Mouse (Mus musculus) heart, adult 9 months (tissue): ENCODE data around the gene Shisal2a.
"Not testable (repeated sequence)": the region's sequence is repeated elsewhere in the genome, so short reads cannot be mapped to it uniquely, and the experiment has no call there.

ENCODE experiments used
- DNase-seq, 2 experiments: peaks; one replicate each; pipeline ENCODE4 v3.0.0; 2022; ENCODE audit warnings: low spot score in 2 of 2

Shisal2a gene

DNA sequence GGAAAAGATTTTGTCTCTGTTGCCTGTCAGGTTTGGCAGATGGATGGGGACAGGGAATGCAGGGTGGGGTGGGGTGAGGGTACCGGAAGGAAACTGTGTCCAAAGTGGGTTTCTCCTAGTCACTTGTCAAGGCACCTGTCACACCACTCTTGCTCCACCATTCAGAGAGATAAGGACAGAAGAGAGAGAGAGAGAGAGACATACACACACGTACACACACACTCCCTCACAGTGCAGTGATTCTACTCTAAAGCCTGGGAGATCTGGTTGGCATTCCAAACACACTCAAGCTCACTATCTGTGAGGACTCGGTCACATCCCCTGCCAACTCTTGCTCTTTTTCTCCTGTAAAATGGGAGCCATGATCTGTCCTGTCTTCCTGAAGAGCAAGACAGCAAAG lies 11.0 kb downstream of the Shisal2a start:
- DNase-seq: no peak

DNA sequence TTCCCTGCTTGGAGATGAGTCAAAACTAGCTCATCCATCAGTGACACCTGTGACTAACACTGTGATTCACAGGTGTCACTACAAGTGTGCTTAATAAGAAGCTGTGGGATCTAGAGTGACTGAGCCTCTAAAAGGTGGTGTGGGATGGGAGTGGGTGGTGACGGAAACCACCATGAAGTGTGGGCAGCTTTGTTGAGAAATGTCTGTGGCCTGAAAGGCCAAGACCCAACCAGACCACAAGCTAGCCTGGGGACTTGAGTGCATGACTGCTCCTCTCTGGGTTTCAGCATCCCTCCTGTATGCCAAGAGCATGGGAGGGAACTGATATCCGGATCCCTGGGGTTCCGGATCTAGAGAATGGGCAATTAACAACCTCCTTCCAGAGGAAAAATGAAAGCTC lies 11.7 kb downstream of the Shisal2a start:
- DNase-seq: no peak

DNA sequence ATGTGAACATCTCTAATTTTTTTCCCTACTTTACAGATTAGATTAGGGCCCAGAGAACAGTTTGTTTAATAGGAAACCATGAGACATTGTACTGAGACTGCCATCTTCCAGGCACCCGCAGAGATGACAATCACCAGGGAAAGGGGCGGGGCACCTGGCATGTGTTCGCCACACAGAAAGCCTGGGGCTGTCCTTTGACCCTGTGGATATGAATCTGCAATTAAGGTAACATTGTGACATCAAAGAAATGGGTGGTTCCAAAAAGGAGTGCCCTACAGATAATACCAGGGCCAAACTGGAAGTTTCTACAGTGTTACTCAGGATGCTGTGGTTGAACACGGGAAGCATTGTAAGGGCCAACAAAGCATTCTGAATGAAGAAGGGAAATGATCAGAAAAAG lies 12.7 kb downstream of the Shisal2a start:
- no peak for DNase-seq

DNA sequence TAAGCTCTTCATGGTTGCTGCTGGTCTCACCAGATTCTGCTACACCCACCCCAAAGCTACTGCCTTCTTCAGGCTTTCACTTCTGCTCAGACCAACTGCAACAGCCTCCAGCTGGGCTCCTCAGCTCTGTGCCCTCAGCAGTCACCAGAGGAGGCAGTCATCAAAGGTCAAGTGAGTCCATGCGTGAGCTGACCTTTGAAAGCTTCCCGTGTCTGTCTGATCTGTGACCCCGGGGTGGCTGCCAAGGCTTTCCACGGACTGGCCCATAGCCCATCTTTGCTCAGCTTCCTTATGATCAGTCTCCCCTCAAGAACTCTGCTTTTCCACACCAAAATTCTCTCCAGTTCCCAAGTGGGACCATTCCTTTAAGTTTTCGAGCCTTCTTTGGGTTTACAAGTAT lies 13.9 kb downstream of the Shisal2a start:
- no peak for DNase-seq

DNA sequence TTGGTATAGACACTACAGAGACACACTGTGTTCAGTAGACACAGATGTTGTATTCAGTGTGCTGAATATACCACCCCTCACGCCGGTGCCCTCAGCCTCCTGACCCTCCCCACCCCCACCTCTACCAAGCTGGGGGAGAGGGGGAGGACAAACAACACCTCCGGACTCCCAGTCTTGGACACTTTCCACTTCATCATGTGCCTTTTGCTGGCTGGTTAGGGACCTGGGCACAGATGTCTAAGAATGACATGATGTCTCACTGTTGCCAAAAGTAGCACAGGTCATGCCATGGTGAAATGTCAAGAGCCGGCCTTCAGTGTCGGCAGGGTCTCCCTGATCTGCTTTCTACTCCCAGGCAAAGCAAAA lies 19.1 kb downstream of the Shisal2a start:
- peak; percentile 51 to 66 for DNase-seq

DNA sequence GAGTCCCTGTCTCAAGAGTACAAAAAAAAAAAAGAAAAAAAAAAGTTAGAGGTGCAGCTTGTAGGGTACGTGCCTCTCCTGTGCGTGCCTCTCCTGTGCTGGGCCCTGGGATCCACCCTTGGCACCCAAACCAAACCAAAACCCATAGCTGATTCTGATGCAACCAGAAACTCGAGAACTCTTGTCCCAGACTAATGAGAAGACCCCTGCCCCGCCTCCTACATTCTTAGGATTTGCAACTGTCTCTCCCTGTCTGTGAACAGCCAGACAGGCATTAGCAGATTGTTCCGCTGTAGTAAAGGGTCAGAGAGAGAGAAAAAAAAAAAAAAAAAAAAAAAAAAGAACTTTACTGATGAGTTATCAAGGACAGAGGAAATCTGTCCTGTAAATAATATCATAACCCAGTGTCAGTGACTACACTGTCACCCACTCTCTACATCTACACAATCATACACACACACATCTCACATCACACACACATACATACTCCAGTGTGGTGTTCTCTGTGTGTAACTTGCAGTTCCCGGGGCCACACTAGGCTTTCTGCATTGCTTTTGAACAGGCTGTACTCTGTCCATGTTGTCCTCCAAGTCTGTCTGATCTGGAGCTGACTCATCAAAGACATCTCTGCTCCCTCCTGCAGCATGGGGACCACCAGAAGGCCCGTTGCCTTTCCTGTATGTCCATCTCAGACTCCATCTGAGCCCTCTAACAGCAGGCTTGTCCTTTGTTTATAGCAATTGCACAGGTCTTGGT lies 19.6 kb downstream of the Shisal2a start:
- DNase-seq: no peak

DNA sequence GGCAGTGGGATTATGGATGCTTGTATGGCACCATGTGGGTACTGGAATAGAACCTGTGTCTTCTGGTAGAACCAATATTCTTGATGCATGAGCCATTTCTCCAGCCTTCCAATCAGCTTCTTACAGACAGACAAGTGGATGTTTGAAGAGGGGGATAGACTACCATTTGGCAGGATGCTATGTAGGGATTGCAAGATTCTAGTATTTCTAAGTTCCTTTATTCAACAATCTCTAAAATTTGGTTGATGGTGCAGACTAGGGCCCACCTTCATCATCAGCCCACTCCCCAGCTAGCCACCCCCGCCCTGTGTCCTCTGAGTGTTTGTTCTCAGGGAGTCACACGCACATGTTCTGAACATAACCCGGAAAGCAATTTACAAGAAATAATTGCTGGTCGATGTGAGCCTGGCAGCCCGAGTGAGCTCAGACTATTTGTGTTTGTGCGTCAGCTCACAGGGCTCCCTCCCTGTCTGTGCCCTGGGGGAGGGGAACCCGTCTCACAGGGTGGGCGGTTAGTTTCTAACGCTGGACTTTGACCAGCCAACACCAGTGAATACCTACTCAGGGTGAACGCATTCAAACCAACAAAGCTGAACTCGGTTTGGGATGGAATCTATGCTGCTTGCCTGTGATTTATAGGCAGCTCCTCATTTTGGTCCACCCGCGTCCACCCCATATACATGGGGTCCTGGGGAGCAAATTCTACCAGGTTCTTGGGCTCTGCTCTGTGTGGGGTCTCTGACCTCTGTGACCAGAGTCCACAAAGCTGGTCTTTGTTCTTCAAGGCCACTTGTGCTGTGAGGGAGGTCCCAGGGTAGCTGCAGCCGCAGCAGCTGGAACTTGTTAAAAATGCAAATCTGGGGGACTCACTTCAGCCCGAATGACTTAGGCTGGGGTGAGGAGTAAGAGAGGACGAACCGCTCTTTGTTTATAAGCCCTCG lies 20.6 kb downstream of the Shisal2a start:
- no peak for DNase-seq

DNA sequence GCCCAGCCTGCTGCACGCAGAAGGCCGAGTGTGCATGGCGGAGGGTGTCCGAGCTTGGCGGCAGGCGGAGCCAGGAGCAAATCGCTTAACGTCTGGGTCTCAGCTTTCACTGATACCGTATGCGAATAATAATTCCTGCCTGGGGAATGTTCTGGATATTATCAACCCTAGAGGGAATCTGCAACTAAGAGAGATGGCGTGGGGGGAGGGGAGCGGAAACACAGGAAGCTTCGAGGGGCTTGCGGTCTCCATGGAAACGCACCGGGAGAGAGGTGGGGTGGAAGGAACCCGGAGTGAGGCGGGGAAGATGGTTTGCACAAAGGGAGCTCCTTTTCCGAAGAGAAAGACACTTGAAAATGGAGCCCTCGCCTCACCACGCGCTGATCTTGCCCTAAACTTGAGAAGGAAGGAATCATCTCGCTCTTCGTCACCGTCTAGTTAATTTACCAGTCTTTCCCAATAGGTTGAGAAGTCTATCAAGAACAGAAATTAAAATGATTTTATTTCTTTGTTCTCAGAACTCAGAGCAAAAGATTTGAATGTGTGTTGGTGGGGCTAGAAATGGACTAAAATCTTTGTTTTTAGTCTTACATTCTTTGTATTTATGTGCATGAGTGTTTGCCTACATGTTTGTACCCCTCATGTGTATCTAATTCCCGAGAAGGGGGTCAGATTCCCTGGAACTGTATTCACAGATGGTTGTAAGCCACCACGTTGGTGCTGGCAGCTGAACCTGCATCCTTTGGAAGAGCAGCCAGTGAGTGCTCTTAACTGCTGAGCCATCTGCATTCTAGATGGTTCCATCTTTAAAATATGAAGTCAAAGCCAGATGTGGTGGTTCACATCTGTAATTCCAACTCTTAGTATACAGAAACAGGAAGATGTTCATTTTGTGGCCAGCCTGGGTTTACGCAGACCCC lies 22.8 kb downstream of the Shisal2a start:
- peak; percentile 38 to 53 for DNase-seq

DNA sequence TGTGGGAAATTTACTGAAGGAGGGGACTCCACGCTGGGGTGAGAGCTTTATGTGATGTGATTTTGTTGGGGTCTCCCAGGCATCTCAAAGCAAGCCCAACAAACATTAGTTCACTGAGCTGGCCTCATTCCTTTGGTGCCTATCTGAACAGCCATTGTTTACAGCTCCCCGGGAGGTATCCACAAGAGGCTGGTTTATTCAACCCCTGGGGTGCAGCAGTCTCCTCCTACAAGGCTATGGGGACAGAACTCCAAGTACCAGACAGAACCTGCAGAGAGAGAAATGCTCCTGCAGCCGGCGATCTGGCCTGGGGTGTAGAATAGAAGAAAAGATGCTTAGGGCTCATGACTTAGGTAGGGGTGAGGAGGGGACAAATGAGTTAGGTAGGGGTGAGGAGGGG lies 24.7 kb downstream of the Shisal2a start:
- DNase-seq: no peak

DNA sequence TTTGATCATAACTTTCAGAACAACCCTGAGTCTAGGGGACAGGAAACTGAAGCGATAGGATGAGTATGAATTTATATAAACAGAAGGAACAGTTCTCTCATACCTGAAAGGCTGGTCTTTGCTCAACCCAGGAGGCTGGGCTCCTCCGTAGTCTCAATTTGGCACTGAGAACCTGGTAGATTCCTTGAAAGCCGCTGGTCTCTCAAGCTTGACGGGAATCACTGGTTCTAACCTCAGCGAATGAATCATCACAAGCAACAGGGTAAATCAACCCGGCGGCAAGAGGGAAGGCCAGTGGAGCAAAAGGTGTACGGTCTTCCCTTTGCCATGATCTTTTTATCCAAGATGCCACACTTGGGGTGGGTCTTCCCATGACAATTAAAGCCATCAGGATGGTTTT lies 25.7 kb downstream of the Shisal2a start:
- no peak for DNase-seq

DNA sequence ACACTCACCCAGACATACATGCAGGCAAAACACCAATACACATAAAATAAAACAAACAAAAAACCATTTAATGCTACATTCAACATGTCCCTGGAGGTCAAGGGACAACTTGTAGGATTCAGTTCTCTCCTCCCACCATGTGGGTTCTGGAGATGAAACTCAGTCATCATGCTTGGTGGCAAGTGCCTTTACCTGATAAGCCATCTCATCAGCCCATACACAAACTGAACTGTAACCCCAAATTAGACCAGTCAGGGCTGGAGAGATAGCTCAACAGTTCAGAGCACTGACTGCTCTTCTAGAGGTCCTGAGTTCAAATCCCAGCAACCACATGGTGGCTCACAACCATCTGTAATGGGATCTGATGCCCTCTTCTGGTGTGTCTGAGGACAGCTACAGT lies 29.6 kb downstream of the Shisal2a start:
- not testable (repeated sequence) for DNase-seq

DNA sequence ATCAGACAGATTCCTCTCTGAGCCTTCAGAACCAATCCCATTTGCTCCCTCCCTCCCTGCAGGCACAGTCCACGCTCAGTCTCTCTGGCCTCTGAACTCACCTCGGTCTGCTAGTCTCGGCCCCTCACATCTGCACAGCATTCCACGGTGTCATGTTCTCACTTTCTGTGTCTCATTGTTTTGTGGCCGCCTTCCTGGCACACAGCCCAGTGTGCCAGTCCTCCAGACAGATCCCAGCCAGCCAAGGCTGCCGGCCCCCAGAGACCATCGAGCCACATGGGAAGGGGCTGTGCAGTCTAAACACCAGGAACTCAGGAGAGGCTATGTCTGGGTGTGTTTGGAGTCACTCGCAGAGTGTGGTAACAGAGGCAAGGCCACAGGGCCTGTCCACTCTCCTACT lies 32.3 kb downstream of the Shisal2a start:
- no peak for DNase-seq

DNA sequence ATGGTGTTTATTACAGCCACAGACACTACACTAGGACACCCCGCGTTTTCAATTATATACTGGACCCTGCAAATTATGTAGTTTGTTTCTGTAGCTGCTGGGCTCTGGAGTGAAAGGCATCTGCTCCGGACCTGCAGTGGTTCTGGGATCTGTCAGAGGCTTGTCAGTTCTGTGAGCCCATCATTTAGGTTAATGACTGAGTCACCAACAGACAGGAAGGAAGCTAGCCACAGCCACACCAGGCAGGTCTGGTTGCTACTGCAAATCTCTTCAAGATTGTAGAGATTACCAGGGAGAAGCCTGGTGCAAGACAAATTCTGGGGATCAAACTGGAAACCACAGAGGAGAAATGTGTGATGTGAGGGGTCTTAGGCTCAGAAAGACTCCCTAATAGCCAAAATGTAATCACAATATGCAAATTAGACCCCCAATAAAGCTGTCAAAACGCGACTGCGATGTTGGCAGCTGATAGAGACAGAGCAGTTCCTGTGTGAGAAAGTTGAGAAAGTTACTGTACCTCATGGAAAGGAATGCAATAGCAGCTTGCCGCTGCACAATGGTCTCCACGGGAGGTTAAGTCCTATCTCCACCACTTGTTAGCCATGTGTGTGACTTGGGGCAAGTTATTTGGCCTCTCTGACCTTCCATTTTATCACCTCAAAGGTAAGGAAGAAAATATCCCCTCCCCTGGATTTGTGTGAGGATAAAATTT lies 33.2 kb downstream of the Shisal2a start:
- no peak for DNase-seq

DNA sequence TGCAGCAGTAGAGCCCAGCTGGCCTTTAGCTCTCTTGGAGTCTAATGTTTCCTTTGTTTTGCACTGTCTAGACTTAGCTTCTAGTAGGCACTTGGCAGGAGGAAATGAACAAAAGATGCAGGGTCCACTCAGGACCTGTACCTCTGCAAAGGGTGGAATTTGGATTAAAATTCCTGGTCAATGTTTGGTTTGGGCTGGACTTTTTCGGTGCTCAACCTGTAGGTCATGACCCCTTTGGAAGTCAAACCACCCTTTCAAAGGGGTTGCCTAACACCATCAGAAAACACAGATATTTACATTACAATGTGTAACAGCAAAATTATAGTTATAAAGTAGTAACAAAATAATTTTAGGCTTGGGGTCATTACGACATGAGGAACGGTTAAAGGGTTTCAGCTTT lies 34.1 kb downstream of the Shisal2a start:
- DNase-seq: no peak

DNA sequence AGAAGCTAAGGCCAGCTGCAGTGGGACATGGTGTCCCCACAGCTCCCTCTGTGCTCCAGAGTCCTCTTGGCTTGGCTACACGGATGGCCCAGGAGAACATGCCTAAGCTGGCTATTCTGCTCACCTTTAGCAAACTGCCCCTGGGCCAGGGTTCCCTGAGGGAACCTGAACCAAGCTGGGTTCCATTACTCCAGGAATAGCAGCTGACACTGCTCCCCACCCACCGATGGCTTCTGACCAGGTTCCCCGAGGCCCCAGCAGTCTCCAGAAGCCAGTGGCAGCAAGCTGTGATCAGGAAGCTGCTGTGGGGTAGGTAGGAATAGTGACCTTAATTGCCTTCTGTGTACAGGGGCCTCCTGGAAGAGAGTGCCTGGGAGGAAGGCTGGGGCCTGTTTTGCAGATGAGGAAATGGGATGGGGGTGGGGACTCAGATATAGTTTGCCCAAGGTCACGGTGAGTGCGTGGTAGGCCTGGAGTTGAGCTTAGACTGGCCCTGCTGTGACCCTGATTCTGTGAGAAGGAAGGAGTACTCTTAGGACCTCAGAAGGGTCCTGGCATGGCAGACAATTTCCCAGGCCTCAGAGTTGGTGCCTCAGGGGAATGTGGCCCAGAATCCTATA lies 34.8 kb downstream of the Shisal2a start:
- peak in 1 of 2 experiments; percentile 29 for DNase-seq

DNA sequence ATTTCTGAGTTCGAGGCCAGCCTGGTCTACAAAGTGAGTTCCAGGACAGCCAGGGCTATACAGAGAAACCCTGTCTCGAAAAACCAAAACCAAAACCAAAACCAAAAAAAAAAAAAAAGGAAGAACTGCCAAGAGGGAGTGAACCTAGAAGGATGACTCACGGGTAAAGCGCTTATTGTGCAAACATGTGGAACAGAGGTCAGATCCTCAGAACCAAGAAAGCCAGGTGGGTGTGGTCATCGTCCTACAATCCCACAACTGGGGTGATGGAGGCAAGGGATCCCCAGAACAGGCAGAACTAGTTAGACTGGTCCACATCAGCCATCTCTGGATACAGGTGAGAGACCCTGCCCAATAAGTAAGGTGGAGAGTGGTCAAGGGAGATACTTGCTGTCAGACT lies 36.0 kb downstream of the Shisal2a start:
- DNase-seq: peak in 1 of 2 experiments; percentile 38

DNA sequence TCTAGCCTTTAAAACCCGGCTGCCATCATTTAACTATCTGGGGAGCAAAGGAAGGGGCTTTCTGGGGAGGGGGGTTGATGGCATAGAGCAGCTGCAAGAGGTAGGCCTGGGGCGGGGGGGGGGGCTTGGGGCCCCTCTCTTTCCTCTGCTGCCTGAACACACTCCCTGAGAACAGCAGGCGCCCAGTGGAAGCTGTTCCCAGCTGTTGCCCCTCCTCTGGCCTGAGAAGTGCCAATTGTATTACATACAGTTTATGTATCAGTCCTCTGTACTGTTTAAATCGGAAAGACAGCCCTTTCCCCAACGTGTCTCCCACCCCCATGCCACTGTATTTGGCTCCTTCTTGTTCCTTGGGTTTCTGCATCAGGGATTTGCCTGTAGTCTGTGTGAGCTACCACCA lies 37.3 kb downstream of the Shisal2a start:
- no peak for DNase-seq

DNA sequence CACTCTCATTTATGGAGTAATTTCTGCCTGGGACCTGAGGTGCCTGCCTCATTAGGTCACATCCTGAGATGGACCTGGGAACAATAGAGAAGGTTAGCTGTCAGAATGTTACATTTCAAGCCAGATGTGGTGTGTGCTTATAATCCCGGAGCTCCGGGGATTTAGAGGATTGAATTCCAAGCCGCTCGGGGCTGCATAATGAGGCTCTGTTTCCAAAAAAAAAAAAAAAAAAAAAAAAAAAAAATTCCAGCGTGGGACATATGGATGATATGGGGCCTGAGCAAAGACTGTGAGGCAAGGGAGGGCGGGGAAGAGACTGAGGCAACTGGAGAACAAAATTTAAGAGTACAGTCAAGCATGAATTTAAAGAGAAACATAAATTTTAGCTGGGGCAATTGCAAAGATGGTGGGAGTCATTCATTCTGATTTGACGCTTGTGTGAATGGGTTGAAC lies 38.5 kb downstream of the Shisal2a start:
- DNase-seq: no peak

DNA sequence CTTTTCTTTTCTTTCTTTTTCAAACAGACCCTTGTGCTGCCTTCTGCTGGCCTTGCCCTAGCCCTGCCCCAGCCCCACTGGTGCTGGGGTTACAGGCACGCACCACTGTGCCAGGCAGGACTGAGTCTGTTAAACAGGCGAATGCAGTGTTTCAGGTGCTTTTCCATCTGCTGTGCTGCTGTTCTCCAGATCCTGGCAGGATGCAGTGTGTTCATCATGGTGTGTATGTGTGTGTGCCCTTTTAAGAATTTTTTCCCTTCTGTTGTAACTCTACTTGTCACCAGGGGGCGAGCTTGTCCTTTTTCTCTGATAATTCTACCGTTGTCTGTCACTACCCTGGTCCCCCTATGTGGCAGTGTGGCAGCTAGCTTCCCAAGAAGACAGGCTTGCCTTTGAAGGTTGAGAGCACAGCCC lies 43.9 kb downstream of the Shisal2a start:
- peak in 1 of 2 experiments; percentile 53 for DNase-seq

DNA sequence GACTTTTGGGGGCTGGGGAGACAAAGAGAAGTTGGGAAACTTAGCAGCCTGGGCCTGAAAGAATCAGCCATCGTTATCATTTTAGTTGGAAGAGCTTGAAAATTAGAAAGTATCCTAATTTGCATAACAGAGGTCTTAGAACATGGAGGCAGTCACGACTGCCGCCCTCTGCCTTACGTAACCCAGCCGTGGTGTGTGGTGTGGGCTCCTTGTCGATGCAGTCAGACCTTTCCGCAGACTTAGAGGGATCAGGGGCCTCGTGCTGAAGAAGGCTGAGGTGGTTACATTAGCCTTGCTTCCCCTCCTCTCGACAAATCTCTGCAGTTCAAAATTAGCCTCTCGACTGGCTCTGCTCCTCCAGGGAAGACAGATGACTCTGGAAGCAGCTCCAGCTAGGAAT lies 44.3 kb downstream of the Shisal2a start:
- DNase-seq: no peak

DNA sequence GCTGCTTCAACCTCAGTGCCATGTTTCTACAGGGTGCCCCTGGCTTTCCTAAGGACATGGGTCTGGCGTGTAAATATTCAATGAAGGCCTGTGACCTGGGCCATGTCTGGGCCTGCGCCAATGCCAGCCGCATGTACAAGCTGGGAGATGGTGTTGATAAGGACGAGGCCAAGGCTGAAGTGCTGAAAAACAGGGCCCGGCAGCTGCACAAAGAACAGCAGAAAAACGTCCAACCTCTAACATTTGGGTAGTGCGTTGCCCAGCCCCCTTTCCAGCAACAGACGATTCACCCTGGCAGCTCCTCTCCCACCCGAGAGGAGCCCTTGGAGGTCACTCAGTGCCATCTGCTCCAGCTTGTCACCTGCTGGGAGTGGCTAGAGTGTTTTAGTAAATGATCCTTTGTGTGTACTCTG lies 44.8 kb downstream of the Shisal2a start:
- DNase-seq: no peak
